Mouse (Mus musculus) retina, adult 2 months (tissue): ENCODE data around the gene Scrg1.
"Not testable (repeated sequence)": the region's sequence is repeated elsewhere in the genome, so short reads cannot be mapped to it uniquely, and the experiment has no call there.

Source experiments
- DNase-seq: peaks from one replicate; pipeline ENCODE4 v3.0.0-alpha.2; 2012; ENCODE audit warnings: low read depth, low spot score

Scrg1 gene

DNA sequence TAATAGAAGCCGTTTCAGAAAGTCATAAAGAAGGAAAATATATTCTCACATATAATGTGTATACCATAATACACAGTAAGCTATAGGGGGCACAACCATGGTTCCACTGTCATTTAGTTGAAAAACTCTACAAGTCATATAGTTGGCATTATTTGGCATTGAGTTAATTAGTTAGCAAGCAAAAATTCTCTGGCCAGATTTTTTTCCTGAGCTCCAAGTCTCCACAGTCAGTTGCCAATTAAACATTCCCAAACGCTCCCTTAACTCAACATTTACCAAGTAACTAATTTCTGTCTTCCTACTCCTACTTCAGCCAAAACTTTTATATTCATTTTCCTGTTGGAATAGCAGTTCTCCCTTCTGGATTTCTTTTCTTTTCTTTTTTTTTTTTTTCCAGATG is 2.4 kb upstream of the Scrg1 start:
- DNase-seq, result no peak

DNA sequence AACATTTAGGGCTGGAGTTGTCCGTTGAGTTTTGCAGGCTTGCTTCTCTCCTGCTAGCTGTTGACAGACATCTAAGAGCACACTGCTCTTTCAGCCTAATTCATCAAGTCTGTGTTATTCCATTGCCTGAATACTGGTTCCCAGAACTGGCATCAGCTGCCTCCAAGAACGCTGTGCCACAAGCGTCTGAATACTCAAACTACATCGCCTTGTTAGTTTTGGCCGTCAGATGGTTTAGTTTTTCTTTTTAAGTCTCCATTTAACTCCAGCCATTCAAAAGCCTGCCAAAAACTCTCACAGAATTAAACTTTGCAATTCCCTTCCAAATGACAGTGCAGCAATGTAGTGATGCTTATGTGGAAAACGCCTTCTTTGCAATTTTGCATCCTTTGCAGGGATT is 1.4 kb downstream of the Scrg1 start:
- no peak for DNase-seq

- DNase-seq, result no peak
Measured at GRCm38 (mm10) chr8:57457942-57458341, 2.2 kb downstream of the Scrg1 start.

- no peak for DNase-seq
Measured at GRCm38 (mm10) chr8:57462839-57463238, 7.1 kb downstream of the Scrg1 start.

DNA sequence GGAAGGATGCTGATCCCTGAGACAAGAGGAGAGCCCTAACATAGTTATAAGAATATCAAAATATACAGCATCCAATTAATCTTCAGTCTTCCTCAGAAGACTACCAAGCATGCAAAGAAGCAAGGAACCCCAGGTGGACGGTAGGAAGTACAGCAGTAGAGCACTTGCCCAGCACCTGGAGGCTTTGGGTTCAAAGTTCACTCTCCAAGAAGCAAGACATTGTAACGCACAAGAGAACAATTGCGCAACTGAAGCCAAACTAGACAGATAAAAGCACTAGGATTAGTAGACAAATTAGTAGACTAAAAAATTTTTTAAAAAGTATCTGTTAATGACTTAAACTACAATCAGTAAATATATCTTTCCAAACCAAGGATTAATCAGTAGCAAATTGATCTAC is 8.0 kb downstream of the Scrg1 start:
- no peak for DNase-seq

DNA sequence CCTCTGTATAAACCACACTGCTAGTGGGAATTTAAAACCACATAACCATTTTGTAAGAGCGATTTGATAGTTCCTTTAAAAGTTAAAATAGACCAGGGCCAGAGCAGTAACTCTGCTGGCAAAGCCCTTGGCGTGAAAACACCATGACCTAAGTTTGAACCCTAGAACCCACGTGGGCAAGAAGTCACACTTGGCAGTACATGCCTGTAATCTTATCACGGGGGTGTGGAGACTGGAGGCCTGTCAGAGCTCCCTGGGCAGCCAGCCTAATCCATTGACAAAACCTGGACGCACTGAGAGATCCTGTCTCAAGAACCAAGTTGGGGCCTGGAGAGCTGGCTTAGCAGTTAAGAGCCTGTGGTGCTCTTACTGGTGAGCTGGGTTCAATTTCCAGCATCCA is 12.9 kb downstream of the Scrg1 start:
- no peak for DNase-seq

DNA sequence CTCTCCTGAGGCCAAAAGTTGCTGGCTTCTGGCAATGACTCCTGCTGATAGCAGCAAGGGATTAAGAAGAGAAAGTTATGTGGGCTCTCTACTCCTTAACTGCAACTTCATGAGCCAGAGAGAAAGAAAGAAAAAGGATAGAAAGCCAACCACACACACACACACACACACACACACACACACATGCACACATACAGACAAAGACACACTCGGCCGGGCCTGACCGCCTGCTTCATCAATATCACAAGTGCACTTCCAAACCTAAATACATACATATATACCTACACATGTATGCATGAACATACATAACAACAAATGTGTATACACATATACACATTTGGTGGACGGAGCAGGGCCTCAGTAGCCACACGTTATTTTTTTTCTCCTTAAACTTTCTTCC is 15.1 kb downstream of the Scrg1 start:
- DNase-seq, result no peak

GRCm38 (mm10) chr8:57473751-57474150 is 18.0 kb downstream of the Scrg1 start:
- no peak for DNase-seq

DNA sequence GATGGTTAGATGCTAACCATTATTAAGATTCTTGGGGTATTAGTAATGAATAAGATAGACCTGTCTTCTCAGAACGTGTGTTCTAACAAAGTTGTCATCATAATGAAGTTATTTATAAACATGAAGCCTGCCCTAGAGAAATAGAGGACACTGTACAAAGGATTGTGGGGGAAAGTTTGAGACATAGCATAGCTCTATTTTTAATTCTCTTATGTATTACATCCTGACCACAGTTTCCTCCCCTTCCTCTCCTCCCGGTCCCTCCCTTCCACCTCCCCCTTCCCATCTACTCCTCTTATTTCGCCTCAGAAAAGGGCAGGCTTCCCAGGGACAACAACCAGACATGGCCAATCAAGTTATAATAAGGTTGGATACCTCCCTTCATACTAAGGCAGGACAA is 22.7 kb downstream of the Scrg1 start:
- no peak for DNase-seq

- no peak for DNase-seq
Measured at GRCm38 (mm10) chr8:57479700-57480099, 24.0 kb downstream of the Scrg1 start.

DNA sequence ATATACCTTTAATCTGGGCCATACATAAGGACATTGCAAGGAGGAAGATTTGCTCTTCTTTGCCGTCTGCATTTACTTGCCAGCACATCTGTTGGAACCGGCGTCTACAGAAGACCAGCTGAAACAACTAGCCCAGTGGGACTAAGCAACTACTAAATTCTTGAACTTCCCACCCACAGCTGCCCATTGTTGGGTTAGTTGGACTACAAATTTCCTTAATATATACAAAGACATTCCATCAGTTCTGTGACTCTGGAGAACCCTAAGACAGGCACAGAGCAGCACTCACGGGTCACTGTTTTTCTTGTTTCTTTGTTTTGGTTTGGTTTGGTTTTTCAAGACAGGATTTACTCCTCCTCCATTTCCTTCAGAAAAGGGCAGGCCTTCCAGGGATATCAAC is 24.9 kb downstream of the Scrg1 start:
- no peak for DNase-seq

DNA sequence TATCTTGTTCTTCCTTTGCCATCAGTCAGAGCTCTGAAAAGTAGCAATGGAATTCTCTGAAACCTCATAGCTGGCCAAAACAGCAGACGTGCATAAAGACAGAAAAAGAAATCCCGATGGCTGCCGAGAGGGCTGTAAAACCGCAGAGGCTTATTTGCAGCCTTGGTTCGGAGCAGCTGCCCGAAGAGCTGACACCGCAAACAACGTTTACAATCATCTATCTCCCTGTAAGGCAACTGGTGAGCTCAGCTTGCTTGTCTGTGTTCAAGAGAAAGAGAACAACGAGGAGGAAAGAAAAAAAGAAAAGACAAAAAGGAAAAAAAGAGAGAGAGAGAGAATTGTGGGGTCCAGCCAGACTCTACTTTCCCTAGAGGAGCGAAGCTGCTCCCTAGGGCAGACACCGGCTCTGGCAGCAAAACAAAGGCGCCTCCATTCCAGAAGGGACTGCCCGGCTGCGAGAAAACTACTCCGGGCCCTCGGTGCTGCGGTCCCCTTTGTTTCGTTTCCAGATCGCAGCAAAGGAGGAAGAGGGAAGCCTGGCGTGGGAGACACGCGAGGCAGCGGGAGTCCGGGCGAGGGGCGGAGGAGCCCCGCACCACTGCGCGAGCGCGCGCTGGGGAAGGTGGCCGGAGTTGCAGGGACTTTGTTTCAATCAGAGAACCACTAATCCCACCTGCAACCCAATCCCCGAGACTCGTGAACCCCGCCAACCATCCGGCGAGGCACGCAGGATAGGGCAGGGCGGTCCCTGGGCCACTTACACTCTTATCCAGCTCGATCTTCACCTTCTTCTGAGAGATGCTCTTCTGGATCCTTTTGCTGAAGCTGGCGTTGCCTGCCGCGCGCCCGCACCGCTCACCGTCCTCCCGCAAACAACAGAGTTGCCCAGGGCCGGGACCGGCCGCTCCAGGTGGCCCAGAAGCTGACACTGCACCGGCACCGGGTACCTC is 31.0 kb downstream of the Scrg1 start:
- peak; percentile 36 for DNase-seq

GRCm38 (mm10) chr8:57487441-57488155 is 31.9 kb downstream of the Scrg1 start, which contains the start of gene Sap30:
Gene Sap30 (minus strand): TSS chr8:57487860.
- DNase-seq, result peak; percentile 90

DNA sequence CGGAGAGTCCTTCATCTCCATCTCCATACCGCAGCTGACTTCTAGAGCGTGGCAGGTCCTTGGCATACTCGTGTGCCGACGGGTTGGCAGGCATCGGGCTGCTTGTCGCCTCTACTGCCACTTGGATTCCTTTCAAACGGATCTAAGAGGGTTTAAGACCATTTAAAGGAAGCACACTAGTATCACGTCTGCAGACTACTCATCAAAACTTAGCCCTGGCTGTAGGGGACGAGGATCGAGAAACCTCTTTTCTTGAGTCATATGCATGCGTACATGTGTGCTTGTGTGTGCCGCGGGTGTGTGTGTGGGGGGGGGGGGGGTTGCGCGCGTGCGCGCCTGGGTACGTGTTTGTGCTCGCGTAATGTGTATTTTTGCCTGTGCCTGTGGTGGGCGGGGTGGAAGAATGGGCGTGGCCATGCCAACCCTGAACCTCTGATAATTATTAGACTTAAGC is 32.6 kb downstream of the Scrg1 start:
- DNase-seq, result peak; percentile 54

- no peak for DNase-seq
Measured at GRCm38 (mm10) chr8:57489366-57489765, 33.6 kb downstream of the Scrg1 start.

GRCm38 (mm10) chr8:57489896-57490295 is 34.2 kb downstream of the Scrg1 start:
- DNase-seq, result no peak

DNA sequence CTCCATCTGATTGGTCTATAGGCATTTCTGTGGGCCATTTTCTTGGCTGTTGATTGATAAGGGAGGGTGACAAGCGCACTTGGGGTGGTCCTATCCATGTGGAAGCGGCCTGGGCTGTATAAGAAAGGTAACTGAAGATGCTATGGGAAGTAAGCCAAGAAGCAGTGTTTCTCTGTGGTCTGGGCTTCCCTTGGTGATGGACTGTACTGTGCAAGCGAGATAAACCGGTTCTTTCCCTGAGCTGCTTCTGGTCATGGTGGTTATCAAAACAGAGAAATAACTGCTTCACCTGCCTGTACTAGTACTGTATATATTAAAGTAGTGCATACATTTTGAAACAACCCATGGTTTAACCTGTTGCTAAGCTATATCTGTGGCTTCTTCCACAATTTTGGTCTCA is 36.1 kb downstream of the Scrg1 start:
- DNase-seq, result no peak

DNA sequence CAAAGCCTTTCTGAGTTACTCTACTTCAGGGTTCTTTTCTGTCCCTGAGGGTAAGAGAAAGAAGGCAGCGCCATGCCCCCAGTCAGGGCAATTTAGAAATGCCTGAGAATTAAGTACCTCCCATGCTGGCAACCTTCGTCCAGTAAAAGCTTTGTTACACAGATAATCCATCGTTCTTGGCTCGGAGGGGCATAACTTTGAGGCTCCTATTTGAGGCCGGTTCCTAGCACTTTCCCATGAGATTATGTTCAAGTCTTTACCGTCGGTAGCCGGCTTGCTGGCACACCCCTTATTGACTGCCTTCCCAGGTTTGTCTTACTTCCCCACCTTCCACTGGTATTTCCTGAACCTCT is 42.7 kb downstream of the Scrg1 start:
- DNase-seq, result no peak

DNA sequence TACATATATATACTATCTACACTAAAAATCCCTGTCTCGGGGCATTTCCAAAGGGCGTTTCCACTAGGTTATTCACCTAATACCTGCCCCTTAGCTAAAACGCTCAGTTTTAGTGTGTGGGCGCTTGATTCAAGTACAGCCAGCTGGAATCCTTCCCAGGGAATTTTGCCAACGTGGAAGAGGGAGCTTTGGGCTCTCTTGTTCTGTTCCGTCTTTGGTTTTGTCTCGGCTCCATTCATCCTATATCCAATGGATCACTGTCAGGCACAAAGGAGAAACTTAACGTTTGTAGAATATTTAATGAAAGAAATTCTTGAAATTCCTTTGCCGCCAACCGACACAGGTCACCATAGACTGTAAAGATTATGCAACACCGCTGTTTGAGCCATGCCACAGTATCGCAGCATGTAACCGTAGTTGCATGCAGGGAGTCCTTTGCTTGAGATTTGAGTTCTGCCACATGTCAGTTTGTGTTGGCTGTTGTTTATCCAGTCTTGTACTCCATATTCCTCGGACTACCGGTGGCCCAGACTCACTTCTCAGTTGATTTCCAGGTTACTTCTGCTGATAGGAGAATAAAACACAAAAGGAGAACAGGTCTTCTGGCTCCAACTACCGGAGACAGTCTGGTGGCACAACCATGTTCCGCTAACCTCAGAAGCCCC is 43.3 kb downstream of the Scrg1 start:
- no peak for DNase-seq

GRCm38 (mm10) chr8:57503641-57504040 is 47.9 kb downstream of the Scrg1 start:
- DNase-seq, result peak; percentile 33

- not testable (repeated sequence) for DNase-seq
Measured at GRCm38 (mm10) chr8:57505500-57505899, 49.8 kb downstream of the Scrg1 start.

DNA sequence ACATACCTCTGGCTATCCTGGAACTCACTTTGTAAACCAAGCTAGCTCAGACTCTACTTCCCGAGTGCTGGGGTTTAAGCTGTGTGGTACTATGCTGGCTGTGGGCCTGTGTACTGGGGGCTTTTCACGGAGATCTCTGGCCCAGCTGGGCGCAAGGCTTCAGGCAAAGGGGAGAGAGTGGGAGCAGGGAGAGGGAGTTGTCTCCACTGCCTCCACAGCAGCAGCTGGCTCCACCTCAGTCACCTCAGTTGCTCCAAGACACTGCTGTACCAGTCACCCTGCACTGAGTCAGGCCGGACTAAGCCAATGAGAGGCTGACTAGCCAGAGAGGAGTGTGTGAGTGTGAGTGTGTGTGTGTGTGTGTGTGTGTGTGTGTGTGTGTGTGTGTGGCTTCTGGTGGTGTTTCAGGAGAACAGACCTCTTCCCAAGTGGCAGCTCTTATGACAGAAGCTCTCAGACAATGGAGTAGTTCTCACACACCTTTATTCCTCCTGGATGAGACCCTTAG is 51.9 kb downstream of the Scrg1 start:
- DNase-seq, result no peak
